9 mouse cellular contexts compared by ENCODE assay signal in the genomic region with DNA sequence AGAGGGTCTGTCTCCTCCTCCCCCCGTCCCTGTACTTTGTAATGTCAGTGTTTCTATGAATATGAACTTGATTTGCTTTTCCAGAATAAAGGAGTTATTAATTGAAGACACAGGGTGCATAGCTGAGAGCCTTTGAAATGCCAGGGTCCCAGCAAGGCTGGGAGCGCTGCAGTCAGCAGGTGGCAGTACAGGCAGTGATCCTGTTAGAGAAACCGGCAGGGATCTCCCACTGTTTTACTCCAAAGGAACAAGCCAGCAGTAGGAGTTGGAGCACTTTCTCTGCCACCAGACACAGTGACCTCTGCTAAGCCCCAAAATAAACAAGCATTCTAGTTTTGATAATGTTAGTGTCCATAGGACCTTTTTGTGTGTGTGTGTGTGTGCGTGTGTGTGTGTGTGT. TPM values are rescaled to one million over a fixed set of nuclear protein-coding genes. Genes with fewer than 3 reads are reported as not detected.
A peak's percentile ranks its signal among the peaks of the same experiment; 100 is the strongest.
DNase-seq lines count a peak whose midpoint lies in the region; ATAC-seq and TF ChIP-seq lines count a peak whose summit lies in the region.
"Had no signal": no experiment of that assay in that cellular context is flagged by ENCODE, and none has a peak within 500 bp of the region (broad histone marks: within the 10 kb centered on the region; RNA-seq: fewer than 3 reads in every experiment).

No protein-coding gene starts in this region.

- peak; percentile 84 for TF ChIP-seq CTCF in heart, adult 2 months (IDR thresholded peaks at IDR 0.05)

- WGBS in heart, adult 2 months, result 36% methylated on average over 4 of the region's 4 CpGs
- 42% methylated on average over 4 of the region's 4 CpGs for WGBS in midbrain, embryonic 14.5 days
- WGBS in midbrain, embryonic 10.5 days, result 45% methylated on average over 4 of the region's 4 CpGs
- 47% methylated on average over 4 of the region's 4 CpGs for WGBS in lung, embryonic 16.5 days
- 41% methylated on average over 4 of the region's 4 CpGs for WGBS in forebrain, embryonic 13.5 days

- no peaks in the 10 kb centered on the region for H3K79me2 ChIP-seq in heart, adult 2 months (replicated peaks; ENCODE audit: control insufficient read depth, insufficient read depth, low read length)

- H3K36me3 ChIP-seq in heart, adult 2 months (ENCODE audit: control insufficient read depth, insufficient read depth, low read length), result no peaks in the 10 kb centered on the region
- H3K36me3 ChIP-seq in midbrain, embryonic 14.5 days (ENCODE audit: control insufficient read depth, insufficient read depth, low read length), result peaks cover 45% of the 10 kb centered on the region
- H3K36me3 ChIP-seq in midbrain, embryonic 10.5 days, result peaks cover 57% of the 10 kb centered on the region
- H3K36me3 ChIP-seq in lung, embryonic 16.5 days (ENCODE audit: control insufficient read depth, insufficient read depth, low read length), result peaks cover 14% of the 10 kb centered on the region
- peaks cover 52% of the 10 kb centered on the region for H3K36me3 ChIP-seq in forebrain, embryonic 13.5 days (ENCODE audit: poor library complexity, severe bottlenecking)

- TF ChIP-seq EP300 in heart, adult 2 months (IDR thresholded peaks at IDR 0.05; ENCODE audit: insufficient read depth, low read depth, low read length), result no peak

- H3K4me3 ChIP-seq in heart, adult 2 months, result no peak overlapping the region
- no peak overlapping the region for H3K4me3 ChIP-seq in midbrain, embryonic 14.5 days (replicated peaks; ENCODE audit: low read depth, low read length)
- H3K4me3 ChIP-seq in midbrain, embryonic 10.5 days, result no peak overlapping the region
- H3K4me3 ChIP-seq in lung, embryonic 16.5 days (ENCODE audit: low read length), result no peak overlapping the region
- H3K4me3 ChIP-seq in forebrain, embryonic 13.5 days, result no peak overlapping the region
- H3K4me3 ChIP-seq: limb, embryonic 15.5 days had no signal

- no peak overlapping the region for H3K27ac ChIP-seq in heart, adult 2 months
- no peak overlapping the region for H3K27ac ChIP-seq in midbrain, embryonic 14.5 days (replicated peaks; ENCODE audit: low read depth, low read length)
- H3K27ac ChIP-seq in midbrain, embryonic 10.5 days (replicated peaks), result no peak overlapping the region
- H3K27ac ChIP-seq in lung, embryonic 16.5 days (ENCODE audit: low read length), result no peak overlapping the region
- no peak overlapping the region for H3K27ac ChIP-seq in forebrain, embryonic 13.5 days
- H3K27ac ChIP-seq: limb, embryonic 15.5 days had no signal

- no peak overlapping the region for H3K9ac ChIP-seq in heart, adult 2 months (ENCODE audit: low read depth, low read length)
- no peak overlapping the region for H3K9ac ChIP-seq in midbrain, embryonic 14.5 days (replicated peaks; ENCODE audit: low read length)
- no peak overlapping the region for H3K9ac ChIP-seq in lung, embryonic 16.5 days (ENCODE audit: low read length)
- H3K9ac ChIP-seq in forebrain, embryonic 13.5 days, result no peak overlapping the region
- H3K9ac ChIP-seq: limb, embryonic 15.5 days had no signal

- ATAC-seq in midbrain, embryonic 14.5 days (ENCODE audit: low FRiP score, low TSS enrichment), result no peak
- ATAC-seq in lung, embryonic 16.5 days (ENCODE audit: low read depth), result peak; percentile 54; the same call in 1 of the 2 replicates
- ATAC-seq in activated CD4-positive, CD25-positive, alpha-beta regulatory T cell, adult 4 months, result no peak
- ATAC-seq in forebrain, embryonic 13.5 days, result no peak

- H3K9me3 ChIP-seq in midbrain, embryonic 14.5 days (ENCODE audit: control insufficient read depth, low read length), result no peaks in the 10 kb centered on the region
- H3K9me3 ChIP-seq in midbrain, embryonic 10.5 days (replicated peaks), result peaks cover 7% of the 10 kb centered on the region; the same call in 1 of the 2 replicates
- peaks cover 5% of the 10 kb centered on the region; the same call in 1 of the 2 replicates for H3K9me3 ChIP-seq in lung, embryonic 16.5 days (ENCODE audit: control insufficient read depth, low read length)
- H3K9me3 ChIP-seq in forebrain, embryonic 13.5 days (replicated peaks), result no peaks in the 10 kb centered on the region; the same call in 1 of the 2 replicates
- H3K9me3 ChIP-seq: limb, embryonic 15.5 days had no signal

- DNase-seq in heart, adult 2 months, result peak; percentile 44 to 62
- DNase-seq in heart, adult 9 months (ENCODE audit: low spot score in 2 of 2), result no peak
- peak; percentile 64 for DNase-seq in midbrain, embryonic 14.5 days
- DNase-seq in midbrain, embryonic 10.5 days (ENCODE audit: low spot score), result no peak
- peak; percentile 45 for DNase-seq in adipocyte (ENCODE audit: low spot score)

- no peak overlapping the region for H3K4me2 ChIP-seq in midbrain, embryonic 14.5 days (ENCODE audit: low read length)
- no peak overlapping the region for H3K4me2 ChIP-seq in lung, embryonic 16.5 days (ENCODE audit: low read depth, low read length)
- no peak overlapping the region for H3K4me2 ChIP-seq in forebrain, embryonic 13.5 days
- H3K4me2 ChIP-seq: limb, embryonic 15.5 days had no signal

- TF ChIP-seq POLR2A in heart, adult 2 months (IDR thresholded peaks at IDR 0.05; ENCODE audit: insufficient read depth, low read depth, low read length), result no peak

- no peaks in the 10 kb centered on the region for H3K4me1 ChIP-seq in heart, adult 2 months (ENCODE audit: control insufficient read depth, insufficient read depth, low read length)
- H3K4me1 ChIP-seq in midbrain, embryonic 14.5 days (ENCODE audit: control insufficient read depth, insufficient read depth, low read length), result no peaks in the 10 kb centered on the region
- no peaks in the 10 kb centered on the region for H3K4me1 ChIP-seq in midbrain, embryonic 10.5 days
- no peaks in the 10 kb centered on the region for H3K4me1 ChIP-seq in lung, embryonic 16.5 days (replicated peaks; ENCODE audit: control insufficient read depth, insufficient read depth, low read length)
- no peaks in the 10 kb centered on the region for H3K4me1 ChIP-seq in forebrain, embryonic 13.5 days
- H3K4me1 ChIP-seq: limb, embryonic 15.5 days had no signal

- H3K27me3 ChIP-seq in heart, adult 2 months (ENCODE audit: control insufficient read depth, insufficient read depth, low read length), result no peaks in the 10 kb centered on the region
- H3K27me3 ChIP-seq in midbrain, embryonic 14.5 days (ENCODE audit: control insufficient read depth, insufficient read depth, low read length), result no peaks in the 10 kb centered on the region
- no peaks in the 10 kb centered on the region for H3K27me3 ChIP-seq in midbrain, embryonic 10.5 days (ENCODE audit: low read depth, poor library complexity, severe bottlenecking)
- H3K27me3 ChIP-seq in lung, embryonic 16.5 days (ENCODE audit: control insufficient read depth, insufficient read depth, low read depth, low read length), result no peaks in the 10 kb centered on the region
- H3K27me3 ChIP-seq in forebrain, embryonic 13.5 days, result no peaks in the 10 kb centered on the region
- H3K27me3 ChIP-seq: limb, embryonic 15.5 days had no signal

- intact Hi-C loops in heart, adult 2 months (cut with DNase I), result loop anchor here (1.0 to 5.0 kb wide), 3 partner anchors 52 to 219 kb away; a partner anchor contains a TSS

RNA-seq across cellular contexts. Expression of a gene that starts 10.2 kb away (rescaled TPM):
- total RNA-seq in heart, adult 2 months (2021), result 1 to 10 TPM in 1 of 2 experiments, under 1 TPM in 1; 0.73 to 1.1 TPM
- 3.8 and 4.2 TPM in 2 replicates for polyA plus RNA-seq in heart, adult 2 months (2012; rRNA removed)
- 1.3 TPM in 2 replicates for polyA plus RNA-seq in midbrain, embryonic 14.5 days (2014; fragmentation: Nextera tagmentation; extraction: Ambion mirVana)
- 0.79 and 0.85 TPM in 2 replicates for polyA plus RNA-seq in midbrain, embryonic 10.5 days (2016; fragmentation: Nextera tagmentation; extraction: Ambion mirVana)
- polyA plus RNA-seq in lung, embryonic 16.5 days (2015; fragmentation: Nextera tagmentation; extraction: Ambion mirVana), result 2.1 and 2.5 TPM in 2 replicates
- not detected for polyA plus RNA-seq in activated CD4-positive, CD25-positive, alpha-beta regulatory T cell, adult 4 months (2017; shearing (Covaris generic))
- polyA plus RNA-seq in forebrain, embryonic 13.5 days (2015; fragmentation: Nextera tagmentation; extraction: Ambion mirVana), result 0.23 and 0.64 TPM in 2 replicates

RNA-seq across cellular contexts. Expression of a gene that starts 18.8 kb away (rescaled TPM):
- 10 to 100 TPM; 29.8 to 34.6 TPM for total RNA-seq in heart, adult 2 months (2021)
- 16.1 and 25.1 TPM in 2 replicates for polyA plus RNA-seq in heart, adult 2 months (2012; rRNA removed)
- polyA plus RNA-seq in midbrain, embryonic 14.5 days (2014; fragmentation: Nextera tagmentation; extraction: Ambion mirVana), result 45.7 and 50.6 TPM in 2 replicates
- polyA plus RNA-seq in midbrain, embryonic 10.5 days (2016; fragmentation: Nextera tagmentation; extraction: Ambion mirVana), result 70.1 and 73.0 TPM in 2 replicates
- polyA plus RNA-seq in lung, embryonic 16.5 days (2015; fragmentation: Nextera tagmentation; extraction: Ambion mirVana), result 48.5 and 50.3 TPM in 2 replicates
- 10 to 100 TPM; 74.6 to 89.5 TPM for polyA plus RNA-seq in activated CD4-positive, CD25-positive, alpha-beta regulatory T cell, adult 4 months (2017; shearing (Covaris generic))
- polyA plus RNA-seq in forebrain, embryonic 13.5 days (2015; fragmentation: Nextera tagmentation; extraction: Ambion mirVana), result 51.5 and 56.1 TPM in 2 replicates

RNA-seq across cellular contexts. Expression of a gene that starts 31.6 kb away (rescaled TPM):
- 10 to 100 TPM in 1 of 2 experiments, 1 to 10 TPM in 1; 8.5 to 10.0 TPM for total RNA-seq in heart, adult 2 months (2021)
- polyA plus RNA-seq in heart, adult 2 months (2012; rRNA removed), result 7.7 and 9.5 TPM in 2 replicates
- polyA plus RNA-seq in midbrain, embryonic 14.5 days (2014; fragmentation: Nextera tagmentation; extraction: Ambion mirVana), result 31.6 and 46.5 TPM in 2 replicates
- polyA plus RNA-seq in midbrain, embryonic 10.5 days (2016; fragmentation: Nextera tagmentation; extraction: Ambion mirVana), result 45.9 and 49.3 TPM in 2 replicates
- polyA plus RNA-seq in lung, embryonic 16.5 days (2015; fragmentation: Nextera tagmentation; extraction: Ambion mirVana), result 36.2 and 36.7 TPM in 2 replicates
- 10 to 100 TPM; 13.8 to 13.9 TPM for polyA plus RNA-seq in activated CD4-positive, CD25-positive, alpha-beta regulatory T cell, adult 4 months (2017; shearing (Covaris generic))
- polyA plus RNA-seq in forebrain, embryonic 13.5 days (2015; fragmentation: Nextera tagmentation; extraction: Ambion mirVana), result 50.0 and 55.3 TPM in 2 replicates

RNA-seq across cellular contexts. Expression of a gene that starts 36.4 kb away (rescaled TPM):
- total RNA-seq in heart, adult 2 months (2021), result 10 to 100 TPM; 21.3 to 24.6 TPM
- polyA plus RNA-seq in heart, adult 2 months (2012; rRNA removed), result 14.8 and 14.9 TPM in 2 replicates
- polyA plus RNA-seq in midbrain, embryonic 14.5 days (2014; fragmentation: Nextera tagmentation; extraction: Ambion mirVana), result 82.2 and 84.0 TPM in 2 replicates
- polyA plus RNA-seq in midbrain, embryonic 10.5 days (2016; fragmentation: Nextera tagmentation; extraction: Ambion mirVana), result 83.5 and 87.8 TPM in 2 replicates
- 67.0 TPM in 2 replicates for polyA plus RNA-seq in lung, embryonic 16.5 days (2015; fragmentation: Nextera tagmentation; extraction: Ambion mirVana)
- polyA plus RNA-seq in activated CD4-positive, CD25-positive, alpha-beta regulatory T cell, adult 4 months (2017; shearing (Covaris generic)), result 10 to 100 TPM; 36.0 to 41.5 TPM
- polyA plus RNA-seq in forebrain, embryonic 13.5 days (2015; fragmentation: Nextera tagmentation; extraction: Ambion mirVana), result 87.8 and 96.4 TPM in 2 replicates

Comparison
In these comparisons a context has a peak if more than half of its experiments do, and no peak if none do; other contexts are left out.
1. DNase-seq: peak in heart, adult 2 months (2 of 2), midbrain, embryonic 14.5 days (single experiment) and adipocyte (single experiment); none in heart, adult 9 months (0 of 2) and midbrain, embryonic 10.5 days (single experiment).